Mouse (Mus musculus) left cerebral cortex, adult 2 months (tissue): ENCODE measurements at regions not wholly inside any gene's neighbourhood (a gene's known extent, or its start where the extent isn't known, plus 50 kb on each side); places are given as distances from the start of the nearest gene placed in this dataset.

Experiments used
- DNase-seq, 2 experiments: peaks; one replicate each; pipeline ENCODE4 v3.0.0; 2021 to 2022; ENCODE audit warnings: low spot score in 2 of 2, mixed read lengths in 1 of 2; ENCODE audit errors: extremely low spot score in 1 of 2
- H3K27ac ChIP-seq: fragments of 200-600 bp; 2 replicates; pipeline ENCODE4 v1.8.1; 2022
- H3K4me3 ChIP-seq: fragments of 200-600 bp; 2 replicates; pipeline ENCODE4 v1.8.1; 2022
- CTCF ChIP-seq: fragments of 200-600 bp; IDR thresholded peaks from 2 replicates; pipeline ENCODE4 v1.8.1; 2022; ENCODE audit warnings: antibody characterized with exemption, mild to moderate bottlenecking, moderate library complexity
- intact Hi-C: fragments of 180-260 bp; cut with DNase I; formaldehyde crosslinking; loops from one replicate; pipeline ENCODE4 v1.15.1; 2025

- Histone ChIP-seq H3K27ac (no peak overlapping the region), H3K4me3 (no peak overlapping the region)
- TF ChIP-seq CTCF = no peak
- intact Hi-C loops = no loop called here
- DNase-seq = no peak
These were observed 256.4 kb upstream of the Hs6st1 start for GRCm38 (mm10) chr1:35811795-35812194.

GRCm38 (mm10) chr1:35813625-35814024 lies 254.6 kb upstream of the Hs6st1 start:
- H3K27ac ChIP-seq = no peak overlapping the region
- intact Hi-C loops = no loop called here
- no peak for DNase-seq
- no peak for TF ChIP-seq CTCF
- H3K4me3 ChIP-seq = no peak overlapping the region

DNA sequence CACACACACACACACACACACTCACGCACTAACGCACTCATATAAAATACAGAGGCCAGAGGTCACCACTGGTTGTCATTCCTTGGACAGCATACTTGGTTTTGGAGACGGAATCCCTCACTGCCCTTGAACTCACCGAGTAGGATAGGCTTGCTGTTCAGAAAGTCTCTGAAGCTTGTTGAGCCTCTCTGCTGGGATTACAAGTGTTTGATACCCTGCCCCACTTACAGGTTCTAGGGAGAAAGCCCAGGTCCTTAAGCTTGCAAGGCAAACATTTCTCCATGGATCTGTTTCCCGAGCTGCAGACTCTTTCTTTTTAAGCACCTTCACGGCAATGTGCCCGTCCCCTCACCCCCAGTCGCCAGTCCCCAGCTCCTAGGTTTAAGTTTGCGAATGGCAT lies 254.0 kb upstream of the Hs6st1 start:
- Histone ChIP-seq H3K27ac (no peak overlapping the region), H3K4me3 (no peak overlapping the region)
- no peak for DNase-seq
- no peak for TF ChIP-seq CTCF
- intact Hi-C loops = no loop called here

DNA sequence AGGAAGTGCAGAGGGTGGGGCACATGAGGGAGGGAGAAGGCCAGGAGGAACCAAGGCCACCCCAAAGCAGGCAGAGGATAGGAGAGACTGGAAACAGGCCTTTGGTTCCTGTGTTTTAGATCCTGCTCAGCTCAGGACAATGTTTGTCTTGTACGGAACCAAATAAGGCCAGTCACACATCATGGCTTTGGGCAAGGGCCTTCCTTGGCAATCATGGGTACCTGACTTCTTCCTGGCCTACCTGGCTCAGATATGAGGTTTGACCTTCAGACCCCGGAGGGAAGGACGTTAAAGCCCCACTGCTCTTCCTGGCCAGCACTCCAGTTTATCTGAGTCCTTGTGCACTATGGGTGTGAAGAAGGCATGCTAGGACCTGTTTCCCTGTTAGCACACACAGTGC lies 253.4 kb upstream of the Hs6st1 start:
- no peak for TF ChIP-seq CTCF
- H3K4me3 ChIP-seq = no peak overlapping the region
- intact Hi-C loops = no loop called here
- H3K27ac ChIP-seq = no peak overlapping the region
- no peak for DNase-seq

DNA sequence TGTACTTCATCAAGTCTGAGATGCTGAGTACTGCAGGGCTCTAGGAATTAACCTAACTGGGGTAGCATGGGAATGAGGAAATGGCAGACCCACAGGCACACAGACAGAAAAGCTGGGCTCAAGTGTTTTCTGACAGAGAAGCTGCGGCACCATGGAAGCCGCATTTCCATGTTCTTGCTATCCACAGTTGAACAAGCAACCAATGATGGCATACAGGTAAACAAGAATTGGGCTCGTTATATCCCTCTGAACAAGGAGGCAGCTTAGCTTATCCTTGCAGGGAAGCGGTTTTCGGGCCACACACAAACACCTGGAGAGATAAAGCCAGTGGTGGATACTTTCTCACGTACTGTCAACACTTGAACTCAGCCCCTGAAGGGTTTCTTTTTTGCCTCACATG lies 246.4 kb upstream of the Hs6st1 start:
- no peak for TF ChIP-seq CTCF
- Histone ChIP-seq H3K4me3 (no peak overlapping the region), H3K27ac (no peak overlapping the region)
- intact Hi-C loops = no loop called here
- DNase-seq = no peak

DNA sequence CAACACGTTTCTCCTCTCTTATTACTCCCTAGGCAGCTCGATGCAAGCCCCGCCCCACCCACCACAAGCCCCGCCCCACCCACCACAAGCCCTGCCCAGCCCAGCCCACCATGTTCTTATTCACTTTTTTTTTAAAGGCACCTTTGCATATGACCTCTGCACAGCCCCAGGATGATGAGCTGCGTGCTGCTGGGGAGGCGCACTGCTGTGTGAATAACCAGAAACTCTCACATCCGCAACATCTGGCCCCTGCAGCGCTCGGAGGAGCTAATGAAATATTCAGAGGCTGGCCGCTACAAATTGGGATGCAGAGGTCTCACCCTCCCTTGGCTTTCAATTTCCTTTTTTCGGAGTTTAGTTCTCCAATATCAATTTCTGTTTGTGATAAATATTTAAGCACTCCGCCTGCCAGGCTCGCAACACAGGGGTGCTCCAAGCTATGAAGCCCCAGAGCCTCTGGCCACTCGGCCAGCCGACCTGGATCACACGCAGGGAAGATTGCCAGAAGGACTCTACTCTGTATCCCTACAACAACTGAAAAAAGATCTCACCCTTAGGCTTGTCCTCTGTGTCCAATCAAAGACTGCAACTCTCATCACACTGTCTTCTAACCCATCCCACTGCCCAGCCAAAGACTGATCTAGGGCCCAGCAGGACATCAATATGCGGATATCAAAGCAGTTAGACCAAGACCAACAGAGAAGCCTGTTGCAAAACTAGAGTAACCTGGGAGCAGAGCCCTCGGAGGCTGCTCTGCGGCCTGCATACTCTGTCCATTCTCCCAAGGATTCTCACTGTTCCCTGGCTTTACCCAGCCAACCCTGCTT lies 245.6 kb upstream of the Hs6st1 start:
- Histone ChIP-seq H3K27ac (no peak overlapping the region), H3K4me3 (no peak overlapping the region)
- TF ChIP-seq CTCF = no peak
- intact Hi-C loops = no loop called here
- no peak for DNase-seq

DNA sequence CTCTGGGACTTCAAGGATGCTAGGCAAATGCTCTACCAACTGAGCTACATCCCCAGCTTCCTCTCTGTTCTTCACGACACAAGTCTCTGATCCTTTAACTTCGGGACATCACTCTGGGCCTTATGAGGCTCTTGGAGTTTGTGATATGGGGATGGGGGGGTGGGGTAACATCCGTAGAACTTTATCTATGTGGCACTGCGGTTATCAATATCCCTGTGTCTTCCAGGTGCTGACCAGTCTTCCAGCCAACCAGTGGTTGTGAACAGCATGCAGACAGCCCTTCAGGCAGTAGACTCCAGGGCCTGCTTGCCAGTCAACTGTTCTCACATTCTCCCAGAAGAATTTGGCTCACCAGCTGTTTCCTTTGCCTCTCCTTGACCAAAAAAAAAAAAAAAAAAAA lies 244.7 kb upstream of the Hs6st1 start:
- DNase-seq = no peak
- intact Hi-C loops = no loop called here
- no peak overlapping the region for H3K27ac ChIP-seq
- no peak for TF ChIP-seq CTCF
- no peak overlapping the region for H3K4me3 ChIP-seq

DNA sequence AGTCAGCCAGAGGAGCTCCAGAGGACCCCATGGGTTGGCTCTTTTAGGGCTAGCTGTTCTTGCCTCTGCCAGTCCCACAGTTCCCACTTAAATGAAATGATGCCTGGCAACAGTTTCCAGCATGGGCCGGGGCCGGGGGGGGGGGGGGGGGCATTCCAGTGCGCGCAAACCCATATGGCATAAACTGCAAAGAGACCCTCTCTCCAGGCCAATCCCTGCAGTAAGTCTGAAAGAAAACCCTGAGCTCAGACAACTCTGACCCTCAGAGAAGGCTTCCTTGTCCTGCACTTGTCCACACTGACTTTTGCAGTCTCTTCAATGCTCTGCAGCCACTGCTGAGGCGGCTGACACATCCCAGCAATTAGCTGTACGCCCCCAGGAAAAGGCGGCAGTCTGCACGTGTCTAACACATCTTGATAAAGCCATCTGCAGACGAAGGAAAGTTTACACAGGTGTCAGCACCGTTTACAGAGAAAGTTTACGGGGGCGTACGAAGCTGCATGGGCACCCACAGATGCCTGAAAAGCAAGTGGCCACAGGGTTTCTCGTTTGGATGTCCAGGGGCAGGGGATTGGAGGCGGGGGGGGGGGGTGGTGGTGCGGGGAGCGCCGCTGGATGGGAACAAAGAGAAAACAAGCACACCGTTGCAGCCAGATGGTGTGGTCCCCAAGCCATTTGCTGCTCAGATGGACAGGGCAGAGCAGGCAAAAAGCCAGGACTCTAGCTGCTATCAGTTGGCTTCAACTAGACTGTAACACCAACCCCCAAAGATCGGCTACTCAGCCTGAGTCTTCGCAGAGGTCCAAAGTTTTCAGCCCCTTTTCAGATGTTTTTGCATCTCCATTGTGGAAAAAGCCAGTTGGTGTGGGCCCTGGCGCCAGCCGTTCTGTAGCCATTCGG lies 244.0 kb upstream of the Hs6st1 start:
- H3K27ac ChIP-seq = no peak overlapping the region
- DNase-seq = no peak
- no peak for TF ChIP-seq CTCF
- intact Hi-C loops = no loop called here
- no peak overlapping the region for H3K4me3 ChIP-seq

- no peak overlapping the region for H3K27ac ChIP-seq
- no peak for DNase-seq
- H3K4me3 ChIP-seq = no peak overlapping the region
- no peak for TF ChIP-seq CTCF
- intact Hi-C loops = no loop called here
These were observed 242.7 kb upstream of the Hs6st1 start for GRCm38 (mm10) chr1:35825531-35825966.

DNA sequence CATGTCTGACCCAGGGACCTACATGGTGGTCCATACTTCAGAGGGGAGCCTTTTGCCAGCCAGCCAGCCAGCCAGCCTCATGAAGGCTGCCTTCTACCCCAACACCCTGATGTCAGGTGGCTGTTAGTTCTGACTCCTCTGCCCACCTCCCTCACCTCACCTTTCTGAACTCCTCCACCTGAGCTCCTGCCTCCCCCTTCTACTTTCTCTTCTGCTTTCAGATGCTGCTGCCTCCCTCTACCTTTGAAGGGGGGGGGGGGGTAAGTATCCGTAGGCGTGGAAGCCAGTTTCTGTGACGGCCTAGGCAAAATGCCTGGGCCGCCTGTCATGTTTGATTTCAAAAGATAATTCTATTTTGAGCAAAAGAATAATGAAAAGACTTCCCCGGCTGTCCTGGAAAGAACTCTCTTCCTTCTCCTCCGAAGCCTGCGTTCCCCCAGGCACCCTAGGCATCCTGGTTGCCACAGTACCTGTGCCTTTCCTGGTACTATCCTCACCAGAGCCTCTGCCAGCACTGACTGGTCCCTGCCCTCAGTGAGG lies 241.6 kb upstream of the Hs6st1 start:
- intact Hi-C loops = no loop called here
- no peak for DNase-seq

DNA sequence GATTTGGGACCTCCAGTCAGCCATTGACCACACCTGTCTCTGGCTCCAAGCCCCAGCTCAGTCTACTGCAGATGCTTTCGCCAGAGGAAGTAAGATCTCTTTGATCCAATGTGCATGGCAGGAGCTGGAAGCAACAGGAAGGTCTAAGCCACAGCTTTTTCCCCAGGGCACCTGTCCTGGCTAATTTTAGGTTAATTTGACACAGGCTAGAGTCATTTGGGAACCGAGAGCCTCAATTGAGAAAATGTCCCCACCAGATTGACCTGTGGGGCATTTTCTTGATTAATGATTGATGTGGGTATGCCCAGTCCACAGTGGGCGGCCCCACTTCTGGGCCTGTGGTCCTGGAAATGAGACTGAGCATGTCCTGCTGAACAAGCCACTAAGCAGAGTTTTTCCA lies 240.7 kb upstream of the Hs6st1 start:
- intact Hi-C loops = no loop called here
- Histone ChIP-seq H3K4me3 (no peak overlapping the region), H3K27ac (no peak overlapping the region)
- DNase-seq = no peak
- no peak for TF ChIP-seq CTCF

More for the DNA sequence above, 241.6 kb upstream of the Hs6st1 start:
- Histone ChIP-seq H3K4me3 (no peak overlapping the region), H3K27ac (no peak overlapping the region)
- no peak for TF ChIP-seq CTCF

GRCm38 (mm10) chr1:35834180-35834579 lies 234.0 kb upstream of the Hs6st1 start:
- no peak for TF ChIP-seq CTCF
- Histone ChIP-seq H3K27ac (no peak overlapping the region), H3K4me3 (no peak overlapping the region)
- intact Hi-C loops = no loop called here
- DNase-seq = no peak
